Mouse (Mus musculus): ENCODE measurements around the gene Tspan1. TPM values are rescaled to one million over a fixed set of nuclear protein-coding genes. Genes with fewer than 3 reads are reported as not detected.

Tspan1 gene
- total and polyA plus RNA-seq, 3 experiments = 0.05 TPM; not detected in 2

DNA sequence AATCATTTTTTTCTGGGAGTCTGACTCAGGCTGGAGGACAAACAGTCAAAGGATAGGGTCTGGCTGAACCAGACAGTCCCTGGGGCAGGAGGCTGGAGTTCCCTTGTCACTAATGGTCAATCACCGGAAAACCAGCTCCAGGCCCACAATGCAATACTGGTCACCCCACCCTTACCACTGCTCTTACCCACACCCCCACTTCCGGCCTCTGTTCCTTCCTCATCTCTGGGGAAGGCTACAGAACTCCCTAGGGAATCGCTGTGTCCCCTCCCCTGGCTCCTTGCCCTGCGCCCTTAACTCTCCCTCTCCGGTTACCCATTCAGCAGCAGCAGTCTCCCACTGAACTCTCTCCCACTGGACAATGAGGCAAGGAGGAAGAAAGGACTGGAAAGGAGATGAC is 9.7 kb upstream of the Tspan1 start:
- no peaks in the 10 kb centered on the region for H3K36me3 ChIP-seq (replicated peaks)
- peaks cover 31% of the 10 kb centered on the region for H3K27me3 ChIP-seq (ENCODE audit: insufficient read depth, low read length)
- no peak for ATAC-seq (ENCODE audit: extremely low read depth, insufficient number of reproducible peaks, low FRiP score, poor library complexity, severe bottlenecking)
- no peak overlapping the region for H3K4me3 ChIP-seq (ENCODE audit: low read depth, low read length)
- no peak for DNase-seq (ENCODE audit: low spot score)
- peaks cover 49% of the 10 kb centered on the region for H3K4me1 ChIP-seq (ENCODE audit: insufficient read depth, low read depth, low read length)
- no peaks in the 10 kb centered on the region for H3K9me3 ChIP-seq (replicated peaks)
- no peak for TF ChIP-seq GATA2 (IDR thresholded peaks at IDR 0.05; ENCODE audit: borderline replicate concordance, low read depth, low read length)
- TF ChIP-seq POLR2AphosphoS5 (IDR thresholded peaks at IDR 0.05; ENCODE audit: insufficient replicate concordance, low read depth, low read length) = no peak
- no peak for TF ChIP-seq GATA1 (IDR thresholded peaks at IDR 0.05; ENCODE audit: borderline replicate concordance, low read length)
- no peak for TF ChIP-seq TAL1 (conservative IDR thresholded peaks at IDR 0.05; ENCODE audit: low read depth, low read length)
- TF ChIP-seq CTCF (IDR thresholded peaks at IDR 0.05; ENCODE audit: low read depth, low read length) = no peak

DNA sequence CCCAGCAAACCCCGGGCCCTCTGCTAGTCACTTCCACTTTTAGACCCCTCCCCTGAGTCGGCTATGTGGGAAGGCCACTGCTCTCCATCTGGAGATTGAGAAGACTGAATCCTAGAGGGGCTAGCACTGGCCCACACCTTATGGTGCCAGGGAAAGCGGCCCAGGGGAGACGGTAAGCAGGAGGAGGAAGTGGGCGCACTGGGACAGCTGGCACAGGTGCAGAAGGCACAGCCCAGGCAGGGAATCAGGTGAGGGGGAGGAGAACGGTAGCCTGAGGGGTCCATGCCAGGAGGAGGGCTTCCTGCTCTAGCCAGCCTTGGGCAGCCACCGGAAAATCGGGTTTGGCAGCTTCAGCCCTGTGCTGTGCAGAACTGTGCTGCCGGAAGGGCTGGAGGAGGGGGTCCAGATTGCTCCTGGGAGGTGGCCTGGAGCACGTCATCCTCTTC is 9.2 kb upstream of the Tspan1 start:
- Histone ChIP-seq H3K4me3 (ENCODE audit: low read depth, low read length) (no peak overlapping the region), H3K36me3 (replicated peaks) (no peaks in the 10 kb centered on the region), H3K9me3 (replicated peaks) (no peaks in the 10 kb centered on the region), H3K4me1 (ENCODE audit: insufficient read depth, low read depth, low read length) (peaks cover 46% of the 10 kb centered on the region), H3K27me3 (ENCODE audit: insufficient read depth, low read length) (peaks cover 26% of the 10 kb centered on the region)
- DNase-seq (ENCODE audit: low spot score) = no peak
- TF ChIP-seq CTCF (IDR thresholded peaks at IDR 0.05; ENCODE audit: low read depth, low read length) = no peak
- no peak for TF ChIP-seq TAL1 (conservative IDR thresholded peaks at IDR 0.05; ENCODE audit: low read depth, low read length)
- TF ChIP-seq GATA2 (IDR thresholded peaks at IDR 0.05; ENCODE audit: borderline replicate concordance, low read depth, low read length) = no peak
- no peak for TF ChIP-seq GATA1 (IDR thresholded peaks at IDR 0.05; ENCODE audit: borderline replicate concordance, low read length)
- TF ChIP-seq POLR2AphosphoS5 (IDR thresholded peaks at IDR 0.05; ENCODE audit: insufficient replicate concordance, low read depth, low read length) = no peak
- ATAC-seq (ENCODE audit: extremely low read depth, insufficient number of reproducible peaks, low FRiP score, poor library complexity, severe bottlenecking) = no peak

- Histone ChIP-seq H3K4me1 (ENCODE audit: insufficient read depth, low read depth, low read length) (peaks cover 47% of the 10 kb centered on the region), H3K27me3 (ENCODE audit: insufficient read depth, low read length) (peaks cover 21% of the 10 kb centered on the region), H3K9me3 (replicated peaks) (no peaks in the 10 kb centered on the region), H3K4me3 (ENCODE audit: low read depth, low read length) (no peak overlapping the region), H3K36me3 (replicated peaks) (no peaks in the 10 kb centered on the region)
- ATAC-seq (ENCODE audit: extremely low read depth, insufficient number of reproducible peaks, low FRiP score, poor library complexity, severe bottlenecking) (peak; percentile 85), DNase-seq (ENCODE audit: low spot score) (peak; percentile 50)
- TF ChIP-seq TAL1 (conservative IDR thresholded peaks at IDR 0.05; ENCODE audit: low read depth, low read length) (0 out of 2 replicates have a peak, but pooled peaks have one; percentile 8), CTCF (IDR thresholded peaks at IDR 0.05; ENCODE audit: low read depth, low read length) (no peak)
Observed at GRCm38 (mm10) chr4:116175711-116176542, 8.5 kb upstream of the Tspan1 start.

- Histone ChIP-seq H3K36me3 (replicated peaks) (no peaks in the 10 kb centered on the region), H3K4me1 (ENCODE audit: insufficient read depth, low read depth, low read length) (peaks cover 55% of the 10 kb centered on the region), H3K27me3 (ENCODE audit: insufficient read depth, low read length) (peaks cover 19% of the 10 kb centered on the region), H3K4me3 (ENCODE audit: low read depth, low read length) (no peak overlapping the region), H3K9me3 (replicated peaks) (no peaks in the 10 kb centered on the region)
- no peak for ATAC-seq (ENCODE audit: extremely low read depth, insufficient number of reproducible peaks, low FRiP score, poor library complexity, severe bottlenecking)
- TF ChIP-seq GATA1 (IDR thresholded peaks at IDR 0.05; ENCODE audit: borderline replicate concordance, low read length) = no peak
- no peak for TF ChIP-seq TAL1 (conservative IDR thresholded peaks at IDR 0.05; ENCODE audit: low read depth, low read length)
- TF ChIP-seq CTCF (IDR thresholded peaks at IDR 0.05; ENCODE audit: low read depth, low read length) = no peak
- no peak for TF ChIP-seq GATA2 (IDR thresholded peaks at IDR 0.05; ENCODE audit: borderline replicate concordance, low read depth, low read length)
- no peak for TF ChIP-seq POLR2AphosphoS5 (IDR thresholded peaks at IDR 0.05; ENCODE audit: insufficient replicate concordance, low read depth, low read length)
- DNase-seq (ENCODE audit: low spot score) = no peak
Observed at GRCm38 (mm10) chr4:116175136-116175535, 7.7 kb upstream of the Tspan1 start.

DNA sequence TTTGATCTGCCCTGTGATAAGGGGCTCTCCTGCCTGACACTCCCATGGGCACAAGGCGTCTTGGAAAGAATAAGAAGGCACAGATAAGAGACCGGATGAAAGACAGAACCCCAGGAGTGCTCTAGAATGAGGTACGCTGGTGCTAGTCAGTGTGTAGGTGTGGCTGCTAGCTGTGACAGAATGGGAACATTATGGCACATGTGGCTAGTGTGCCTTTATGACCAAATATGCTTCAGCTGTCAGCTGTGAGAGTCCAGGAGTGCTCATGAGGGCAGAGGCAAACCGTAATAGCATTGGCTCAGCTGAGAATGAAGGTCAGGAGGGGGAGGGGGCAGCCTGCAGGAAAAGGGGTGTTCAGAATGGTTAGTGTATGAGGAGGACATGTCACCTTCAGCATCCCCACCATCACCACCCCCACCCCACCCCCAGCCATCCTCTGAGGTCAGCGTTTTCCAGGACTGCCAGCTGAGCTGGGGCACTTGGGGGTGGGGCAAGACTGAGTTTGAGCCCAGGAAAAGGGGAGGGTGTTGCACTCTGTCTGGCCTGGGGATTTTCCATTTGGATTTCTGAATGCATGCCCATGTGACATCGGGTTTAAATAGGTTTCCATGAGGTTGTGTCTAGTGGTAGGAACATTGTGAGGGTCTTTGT is 7.2 kb upstream of the Tspan1 start:
- ATAC-seq (ENCODE audit: extremely low read depth, insufficient number of reproducible peaks, low FRiP score, poor library complexity, severe bottlenecking) = no peak
- H3K27me3 ChIP-seq (ENCODE audit: insufficient read depth, low read length) = peaks cover 15% of the 10 kb centered on the region
- no peak overlapping the region for H3K4me3 ChIP-seq (ENCODE audit: low read depth, low read length)
- TF ChIP-seq GATA1 (IDR thresholded peaks at IDR 0.05; ENCODE audit: borderline replicate concordance, low read length) = no peak
- no peak for TF ChIP-seq POLR2AphosphoS5 (IDR thresholded peaks at IDR 0.05; ENCODE audit: insufficient replicate concordance, low read depth, low read length)
- TF ChIP-seq TAL1 (conservative IDR thresholded peaks at IDR 0.05; ENCODE audit: low read depth, low read length) = no peak
- TF ChIP-seq GATA2 (IDR thresholded peaks at IDR 0.05; ENCODE audit: borderline replicate concordance, low read depth, low read length) = no peak
- TF ChIP-seq CTCF (IDR thresholded peaks at IDR 0.05; ENCODE audit: low read depth, low read length) = no peak
- H3K9me3 ChIP-seq (replicated peaks) = no peaks in the 10 kb centered on the region
- peaks cover 53% of the 10 kb centered on the region for H3K4me1 ChIP-seq (ENCODE audit: insufficient read depth, low read depth, low read length)
- DNase-seq (ENCODE audit: low spot score) = no peak
- no peaks in the 10 kb centered on the region for H3K36me3 ChIP-seq (replicated peaks)

DNA sequence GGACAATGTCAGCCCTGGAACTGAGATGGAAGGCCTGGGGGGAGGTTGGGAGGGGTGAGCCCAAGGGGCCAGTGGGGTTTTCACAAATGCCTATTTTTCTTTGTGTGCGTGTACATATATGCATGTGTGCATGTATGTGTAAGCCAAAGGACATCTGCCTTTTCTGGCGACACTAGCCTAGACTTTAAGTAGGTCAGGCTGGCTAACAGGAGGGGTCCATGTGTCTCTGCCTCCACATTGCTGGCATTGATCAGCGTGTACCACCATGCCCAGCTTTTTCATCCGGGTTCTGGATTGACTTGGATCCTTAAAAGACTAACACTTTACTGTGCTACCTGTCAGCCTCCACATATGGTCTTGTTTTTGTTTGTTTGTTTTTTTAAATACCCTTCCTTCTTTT is 6.4 kb upstream of the Tspan1 start:
- Histone ChIP-seq H3K9me3 (replicated peaks) (no peaks in the 10 kb centered on the region), H3K4me3 (ENCODE audit: low read depth, low read length) (no peak overlapping the region), H3K4me1 (ENCODE audit: insufficient read depth, low read depth, low read length) (peaks cover 55% of the 10 kb centered on the region), H3K36me3 (replicated peaks) (no peaks in the 10 kb centered on the region), H3K27me3 (ENCODE audit: insufficient read depth, low read length) (peaks cover 13% of the 10 kb centered on the region)
- ATAC-seq (ENCODE audit: extremely low read depth, insufficient number of reproducible peaks, low FRiP score, poor library complexity, severe bottlenecking) = no peak
- TF ChIP-seq POLR2AphosphoS5 (IDR thresholded peaks at IDR 0.05; ENCODE audit: insufficient replicate concordance, low read depth, low read length) (no peak), TAL1 (conservative IDR thresholded peaks at IDR 0.05; ENCODE audit: low read depth, low read length) (no peak)
- DNase-seq (ENCODE audit: low spot score) = no peak

All from G1E (cell line).